Mouse (Mus musculus) neutrophil, adult 65 days (primary cell): ENCODE data around the gene Sf3b1. TPM values are rescaled to one million over a fixed set of nuclear protein-coding genes. Genes with fewer than 3 reads are reported as not detected.

Experiments used
- total RNA-seq: library from RNA; stranded (reverse); gene quantifications from 2 replicates; pipeline ENCODE4 v1.2.4, GENCODE M21; 2023

The Sf3b1 gene
- 250 and 339 TPM in 2 replicates for total RNA-seq

GRCm38 (mm10) chr1:55027253-55027801, at the start of gene Sf3b1:
TSS of gene Sf3b1 (minus strand) at chr1:55027481.

GRCm38 (mm10) chr1:55052355-55052953, 25.2 kb upstream of the Sf3b1 start, which contains the start of gene Coq10b:
TSS of gene Coq10b (plus strand) at chr1:55052770.

Other genes with a start within 250 kb of the Sf3b1 start
- gene Ankrd44, start 101.1 kb downstream of the Sf3b1 start, total RNA-seq = 292 and 384 TPM in 2 replicates
- 29.9 and 34.4 TPM in 2 replicates for gene Coq10b, start 25.3 kb upstream of the Sf3b1 start, total RNA-seq
- 21.5 and 22.8 TPM in 2 replicates for gene Hspe1, start 60.7 kb upstream of the Sf3b1 start, total RNA-seq
- 38.6 and 43.8 TPM in 2 replicates for gene Hspd1, start 60.8 kb upstream of the Sf3b1 start, total RNA-seq
- gene Mob4, start 103.8 kb upstream of the Sf3b1 start, total RNA-seq = 77.0 and 77.2 TPM in 2 replicates
- gene Rftn2, start 199.3 kb upstream of the Sf3b1 start, total RNA-seq = 0.60 and 0.88 TPM in 2 replicates
- gene Mars2, start 209.7 kb upstream of the Sf3b1 start, total RNA-seq = 1.3 and 1.5 TPM in 2 replicates